Mouse (Mus musculus): ENCODE measurements around the gene Chrm3. TPM values are rescaled to one million over a fixed set of nuclear protein-coding genes. Genes with fewer than 3 reads are reported as not detected.

Chrm3 gene
- total RNA-seq, 2 experiments from 2014 or later = under 0.01 TPM; not detected in 1

- ATAC-seq (replicated peaks; ENCODE audit: poor library complexity) = peak; percentile 80
These were observed 534.4 kb downstream of the Chrm3 start for GRCm38 (mm10) chr13:9826227-9826626.

All from megakaryocyte progenitor cell, adult 5-6 weeks (primary cell).